Mouse (Mus musculus) forebrain, embryonic 12.5 days (tissue): ENCODE data around the gene Ms4a2. TPM values are rescaled to one million over a fixed set of nuclear protein-coding genes. Genes with fewer than 3 reads are reported as not detected.

ENCODE experiments used
- ATAC-seq: fragments of 200-750 bp; cut with Nextera tagmentation; 2 replicates; pipeline ENCODE4 v1.8.0; 2017; ENCODE audit warnings: moderate TSS enrichment; ENCODE audit not compliant: low FRiP score
- H3K27ac ChIP-seq: fragments of 300-500 bp; sonication (generic); 2 replicates; pipeline ENCODE4 v1.5.1; 2016; ENCODE audit warnings: mild to moderate bottlenecking
- H3K27me3 ChIP-seq: fragments of 300-500 bp; sonication (generic); 2 replicates; pipeline ENCODE4 v1.6.1; 2016; ENCODE audit warnings: mild to moderate bottlenecking
- H3K36me3 ChIP-seq: fragments of 300-500 bp; sonication (generic); replicated peaks from 2 replicates; pipeline ENCODE4 v1.6.1; 2016; ENCODE audit warnings: mild to moderate bottlenecking
- H3K4me1 ChIP-seq: fragments of 300-500 bp; sonication (generic); 2 replicates; pipeline ENCODE4 v1.6.1; 2016
- H3K4me2 ChIP-seq: fragments of 300-500 bp; sonication (generic); 2 replicates; pipeline ENCODE4 v1.6.1; 2016; ENCODE audit warnings: mild to moderate bottlenecking, moderate library complexity
- H3K4me3 ChIP-seq: fragments of 300-500 bp; sonication (generic); replicated peaks from 2 replicates; pipeline ENCODE4 v1.5.1; 2016; ENCODE audit warnings: mild to moderate bottlenecking
- H3K9ac ChIP-seq: fragments of 300-500 bp; sonication (generic); 2 replicates; pipeline ENCODE4 v1.6.1; 2016; ENCODE audit warnings: mild to moderate bottlenecking
- H3K9me3 ChIP-seq: fragments of 300-500 bp; sonication (generic); 2 replicates; pipeline ENCODE4 v1.6.1; 2016
- WGBS: fragments of 180-500 bp; shearing (Covaris S2); methylation state at CpG from one replicate; pipeline ENCODE4 v1.1.7; 2016; 5-methylcytosine and 5-hydroxymethylcytosine counted together
- polyA plus RNA-seq: library from polyadenylated mRNA; unstranded; fragments of >200 nt; fragmentation: Nextera tagmentation; extraction: Ambion mirVana; gene quantifications from 2 replicates; pipeline ENCODE4 v1.2.1, GENCODE M21; 2016

Gene Ms4a2
- polyA plus RNA-seq, 1 experiment from 2014 or later: not detected

GRCm38 (mm10) chr19:11614805-11615204, 8.7 kb downstream of the Ms4a2 start:
- H3K4me2 ChIP-seq: no peak overlapping the region
- H3K9ac ChIP-seq: no peak overlapping the region
- no peaks in the 10 kb centered on the region for H3K27me3 ChIP-seq
- 75% methylated on average over 2 of the region's 2 CpGs for WGBS
- no peaks in the 10 kb centered on the region for H3K9me3 ChIP-seq
- H3K36me3 ChIP-seq: no peaks in the 10 kb centered on the region
- ATAC-seq: no peak
- H3K4me3 ChIP-seq: no peak overlapping the region
- H3K27ac ChIP-seq: no peak overlapping the region
- no peaks in the 10 kb centered on the region for H3K4me1 ChIP-seq

GRCm38 (mm10) chr19:11613776-11614443, 9.6 kb downstream of the Ms4a2 start:
- H3K27ac ChIP-seq: no peak overlapping the region
- ATAC-seq: no peak
- no peak overlapping the region for H3K9ac ChIP-seq
- no peaks in the 10 kb centered on the region for H3K9me3 ChIP-seq
- WGBS: 83% methylated on average over 8 of the region's 8 CpGs
- no peak overlapping the region for H3K4me2 ChIP-seq
- H3K4me3 ChIP-seq: no peak overlapping the region
- H3K36me3 ChIP-seq: no peaks in the 10 kb centered on the region
- no peaks in the 10 kb centered on the region for H3K27me3 ChIP-seq
- H3K4me1 ChIP-seq: no peaks in the 10 kb centered on the region

- ATAC-seq: no peak
- Histone ChIP-seq H3K27ac (no peak overlapping the region), H3K4me2 (no peak overlapping the region), H3K36me3 (no peaks in the 10 kb centered on the region), H3K9me3 (no peaks in the 10 kb centered on the region), H3K9ac (no peak overlapping the region), H3K27me3 (no peaks in the 10 kb centered on the region), H3K4me3 (no peak overlapping the region), H3K4me1 (no peaks in the 10 kb centered on the region)
- 94% methylated on average over 1 of the region's 1 CpGs for WGBS
These were observed 10.4 kb downstream of the Ms4a2 start for GRCm38 (mm10) chr19:11613084-11613483.

GRCm38 (mm10) chr19:11612293-11612692, 11.2 kb downstream of the Ms4a2 start:
- H3K9me3 ChIP-seq: no peaks in the 10 kb centered on the region
- no peak overlapping the region for H3K4me3 ChIP-seq
- H3K36me3 ChIP-seq: no peaks in the 10 kb centered on the region
- no peak overlapping the region for H3K9ac ChIP-seq
- WGBS: 70% methylated on average over 2 of the region's 2 CpGs
- no peaks in the 10 kb centered on the region for H3K27me3 ChIP-seq
- H3K4me2 ChIP-seq: no peak overlapping the region
- ATAC-seq: no peak
- no peaks in the 10 kb centered on the region for H3K4me1 ChIP-seq
- no peak overlapping the region for H3K27ac ChIP-seq

DNA sequence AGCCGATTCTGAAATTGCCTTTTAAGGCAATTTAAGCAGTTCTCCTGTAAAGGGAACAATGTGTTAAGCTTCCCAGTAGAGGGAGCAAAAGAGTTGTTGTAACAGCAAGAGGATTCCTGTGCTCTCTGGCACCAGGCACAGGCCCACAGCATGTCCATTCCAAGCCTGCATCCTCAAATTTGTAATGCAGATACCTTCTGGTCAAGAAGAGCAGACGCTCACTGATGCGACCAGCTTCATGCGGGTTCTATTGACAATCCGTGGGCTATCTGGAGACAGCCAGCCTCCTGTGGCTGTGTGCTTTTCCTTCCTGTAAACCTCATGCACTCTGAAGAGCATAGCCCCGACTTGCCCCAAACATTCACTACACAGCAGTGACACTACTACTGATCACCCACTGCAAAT, 12.0 kb downstream of the Ms4a2 start:
- Histone ChIP-seq H3K9me3 (no peaks in the 10 kb centered on the region), H3K27ac (no peak overlapping the region), H3K36me3 (no peaks in the 10 kb centered on the region), H3K9ac (no peak overlapping the region), H3K27me3 (no peaks in the 10 kb centered on the region), H3K4me2 (no peak overlapping the region), H3K4me1 (no peaks in the 10 kb centered on the region), H3K4me3 (no peak overlapping the region)
- 29% methylated on average over 6 of the region's 6 CpGs for WGBS
- ATAC-seq: peak; percentile 46; the same call in 1 of the 2 replicates

- Histone ChIP-seq H3K27me3 (no peaks in the 10 kb centered on the region), H3K36me3 (no peaks in the 10 kb centered on the region), H3K4me3 (no peak overlapping the region), H3K9me3 (no peaks in the 10 kb centered on the region), H3K27ac (no peak overlapping the region), H3K9ac (no peak overlapping the region), H3K4me1 (no peaks in the 10 kb centered on the region), H3K4me2 (no peak overlapping the region)
- 21% methylated on average over 1 of the region's 1 CpGs for WGBS
- ATAC-seq: 0 out of 2 replicates have a peak, but pooled peaks have one; percentile 20
These were observed 15.3 kb downstream of the Ms4a2 start for GRCm38 (mm10) chr19:11608172-11608571.

GRCm38 (mm10) chr19:11604603-11605002, 18.9 kb downstream of the Ms4a2 start, which contains the start of gene Ms4a6d:
TSS of gene Ms4a6d (minus strand) at chr19:11604849.
- Histone ChIP-seq H3K4me3 (no peak within 1 kb of the TSS), H3K27me3 (no peaks in the 10 kb centered on the region), H3K9me3 (no peaks in the 10 kb centered on the region), H3K9ac (no peak within 1 kb of the TSS), H3K36me3 (no peaks in the 10 kb centered on the region), H3K4me2 (no peak within 1 kb of the TSS), H3K4me1 (no peaks in the 10 kb centered on the region), H3K27ac (no peak within 1 kb of the TSS)
- ATAC-seq: no peak
- WGBS: 95% methylated on average over 2 of the region's 2 CpGs

GRCm38 (mm10) chr19:11602026-11602425, 21.5 kb downstream of the Ms4a2 start:
- Histone ChIP-seq H3K27me3 (no peaks in the 10 kb centered on the region), H3K36me3 (no peaks in the 10 kb centered on the region), H3K4me2 (no peak overlapping the region), H3K4me3 (no peak overlapping the region), H3K9me3 (no peaks in the 10 kb centered on the region), H3K9ac (no peak overlapping the region), H3K4me1 (no peaks in the 10 kb centered on the region), H3K27ac (no peak overlapping the region)
- WGBS: 81% methylated on average over 2 of the region's 2 CpGs
- ATAC-seq: no peak

- ATAC-seq: no peak
- no peak overlapping the region for H3K9ac ChIP-seq
These were observed 22.2 kb downstream of the Ms4a2 start for GRCm38 (mm10) chr19:11601349-11601748.

GRCm38 (mm10) chr19:11589891-11590449, 33.5 kb downstream of the Ms4a2 start:
- Histone ChIP-seq H3K4me2 (no peak overlapping the region), H3K4me1 (no peaks in the 10 kb centered on the region), H3K36me3 (no peaks in the 10 kb centered on the region), H3K27ac (no peak overlapping the region), H3K4me3 (no peak overlapping the region), H3K27me3 (no peaks in the 10 kb centered on the region), H3K9me3 (no peaks in the 10 kb centered on the region), H3K9ac (no peak overlapping the region)
- 73% methylated on average over 2 of the region's 2 CpGs for WGBS
- ATAC-seq: no peak

More at GRCm38 (mm10) chr19:11601349-11601748, 22.2 kb downstream of the Ms4a2 start:
- Histone ChIP-seq H3K27ac (no peak overlapping the region), H3K4me2 (no peak overlapping the region), H3K4me3 (no peak overlapping the region), H3K4me1 (no peaks in the 10 kb centered on the region), H3K36me3 (no peaks in the 10 kb centered on the region), H3K9me3 (no peaks in the 10 kb centered on the region), H3K27me3 (no peaks in the 10 kb centered on the region)
- 88% methylated on average over 3 of the region's 3 CpGs for WGBS

DNA sequence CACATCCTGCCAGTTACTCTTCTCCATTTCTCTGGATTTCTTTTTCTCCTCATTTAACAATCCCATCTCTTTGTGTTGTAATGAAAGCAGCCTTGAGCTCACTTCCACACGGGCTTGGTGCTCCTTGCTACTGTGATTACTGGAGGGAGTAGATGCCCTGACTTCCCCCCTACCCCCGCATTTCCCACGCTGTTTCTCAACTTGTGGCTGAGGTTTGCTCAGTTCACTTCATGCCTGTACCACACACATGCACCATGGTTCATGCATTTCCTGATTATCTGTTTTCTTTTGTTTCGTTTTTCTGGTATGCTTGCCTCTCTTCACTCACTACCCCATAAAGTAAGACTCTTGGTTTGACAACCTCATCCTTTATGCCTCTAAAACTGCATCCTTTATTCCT, 34.3 kb downstream of the Ms4a2 start:
- no peaks in the 10 kb centered on the region for H3K27me3 ChIP-seq
- H3K4me1 ChIP-seq: no peaks in the 10 kb centered on the region
- no peak overlapping the region for H3K9ac ChIP-seq
- no peak overlapping the region for H3K4me3 ChIP-seq
- WGBS: 68% methylated on average over 4 of the region's 4 CpGs
- no peaks in the 10 kb centered on the region for H3K36me3 ChIP-seq
- H3K4me2 ChIP-seq: no peak overlapping the region
- H3K27ac ChIP-seq: no peak overlapping the region
- ATAC-seq: no peak
- no peaks in the 10 kb centered on the region for H3K9me3 ChIP-seq

DNA sequence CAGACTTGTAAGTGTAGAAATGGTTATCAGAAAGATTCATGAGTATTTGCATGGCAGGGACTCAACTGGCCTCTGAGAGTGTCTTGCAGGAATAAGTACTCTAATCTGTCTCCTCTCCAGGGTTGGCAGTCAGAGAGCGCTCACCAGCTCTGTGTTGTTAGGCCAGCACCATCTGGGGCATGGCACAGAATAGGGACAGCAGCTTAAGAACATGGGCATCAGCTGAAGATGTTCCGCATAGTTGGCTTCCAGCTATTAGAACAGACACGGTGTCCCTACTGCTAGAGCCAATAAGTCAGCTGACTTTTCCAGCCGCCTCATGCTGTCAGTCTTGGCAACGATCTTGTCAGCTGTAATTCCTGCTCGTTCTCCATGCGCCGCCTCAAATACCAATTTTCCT, 48.6 kb downstream of the Ms4a2 start:
- Histone ChIP-seq H3K27ac (no peak overlapping the region), H3K4me3 (no peak overlapping the region), H3K9me3 (no peaks in the 10 kb centered on the region), H3K9ac (no peak overlapping the region), H3K4me1 (no peaks in the 10 kb centered on the region), H3K36me3 (no peaks in the 10 kb centered on the region), H3K4me2 (no peak overlapping the region), H3K27me3 (no peaks in the 10 kb centered on the region)
- 91% methylated on average over 8 of the region's 8 CpGs for WGBS
- ATAC-seq: no peak
